Mouse (Mus musculus) heart, adult 8-10 months (tissue): ENCODE measurements around the gene Foxd1. TPM values are rescaled to one million over a fixed set of nuclear protein-coding genes. Genes with fewer than 3 reads are reported as not detected.

ENCODE experiments used
- DNase-seq: peaks from one replicate; pipeline ENCODE4 v3.0.0; 2022; ENCODE audit warnings: low spot score
- total RNA-seq, 4 experiments: library from RNA; stranded (reverse); gene quantifications; 2 replicates each; pipeline ENCODE4 v1.2.4; 2022

The Foxd1 gene
- total RNA-seq, 4 experiments from 2014 or later: 0.06 TPM; not detected in 3

GRCm38 (mm10) chr13:98385877-98386276 is 31.8 kb downstream of the Foxd1 start:
- no peak for DNase-seq

GRCm38 (mm10) chr13:98389092-98389491 is 35.0 kb downstream of the Foxd1 start:
- DNase-seq: no peak

GRCm38 (mm10) chr13:98390363-98390762 is 36.3 kb downstream of the Foxd1 start:
- peak; percentile 9 for DNase-seq

- no peak for DNase-seq
Observed at GRCm38 (mm10) chr13:98390771-98391634, 37.0 kb downstream of the Foxd1 start.

GRCm38 (mm10) chr13:98391635-98391990 is 37.6 kb downstream of the Foxd1 start:
- no peak for DNase-seq

GRCm38 (mm10) chr13:98392031-98392430 is 38.0 kb downstream of the Foxd1 start:
- DNase-seq: no peak

- DNase-seq: no peak
Observed at GRCm38 (mm10) chr13:98393356-98394070, 39.5 kb downstream of the Foxd1 start.

Other genes with a start within 250 kb of the Foxd1 start
- gene Arhgef28, start 147.8 kb upstream of the Foxd1 start, total RNA-seq: 1 to 10 TPM; 4.6 to 6.7 (median 5.6) TPM
- 1 to 10 TPM; 5.5 to 6.9 (median 5.9) TPM for gene Utp15, start 91.2 kb upstream of the Foxd1 start, total RNA-seq
- 10 to 100 TPM; 34.2 to 49.4 (median 44.5) TPM for gene Ankra2, start 91.2 kb upstream of the Foxd1 start, total RNA-seq
- gene Gm21976, start 74.4 kb upstream of the Foxd1 start, total RNA-seq: not detected
- 100 to 1,000 TPM; 181 to 211 (median 205) TPM for gene Btf3, start 37.2 kb upstream of the Foxd1 start, total RNA-seq
- gene Gm10320, start 137.8 kb downstream of the Foxd1 start, total RNA-seq: not detected